Mouse (Mus musculus): ENCODE data around the gene Cacna2d2.

DNA sequence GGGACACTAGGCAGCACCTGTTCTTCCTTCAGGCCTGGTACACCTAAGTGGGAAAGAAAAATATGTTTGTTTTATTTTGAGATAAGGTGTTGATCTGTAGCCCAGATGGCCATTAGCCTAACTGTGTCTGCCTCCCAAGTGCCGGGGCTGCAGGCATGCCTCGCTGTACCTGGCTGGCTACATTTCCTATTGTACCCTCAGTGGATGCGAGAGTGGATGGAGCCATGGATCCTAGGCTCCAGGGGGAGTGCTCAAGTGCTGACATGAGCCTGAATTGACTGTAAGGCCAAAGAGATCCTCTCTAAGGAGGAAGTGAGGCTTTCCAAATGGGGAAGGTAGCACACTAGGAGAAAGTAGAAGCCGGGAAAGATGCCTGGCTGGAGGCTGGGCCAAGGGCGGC lies 148.5 kb downstream of the Cacna2d2 start:
- TF ChIP-seq CTCF (IDR thresholded peaks at IDR 0.05; ENCODE audit: control insufficient read depth, insufficient read depth, insufficient replicate concordance, low read depth, low read length) (no peak), POLR2A (IDR thresholded peaks at IDR 0.05; ENCODE audit: control insufficient read depth, low read depth, low read length) (no peak)
